Mouse (Mus musculus) left cerebral cortex, adult 2 months (tissue): ENCODE results near the gene Srrd. TPM values are rescaled to one million over a fixed set of nuclear protein-coding genes. Genes with fewer than 3 reads are reported as not detected.

Experiments used
- DNase-seq, 2 experiments: peaks; one replicate each; pipeline ENCODE4 v3.0.0; 2021 to 2022; ENCODE audit warnings: low spot score in 2 of 2, mixed read lengths in 1 of 2; ENCODE audit errors: extremely low spot score in 1 of 2
- H3K27ac ChIP-seq: fragments of 200-600 bp; 2 replicates; pipeline ENCODE4 v1.8.1; 2022
- H3K4me3 ChIP-seq: fragments of 200-600 bp; 2 replicates; pipeline ENCODE4 v1.8.1; 2022
- CTCF ChIP-seq: fragments of 200-600 bp; IDR thresholded peaks from 2 replicates; pipeline ENCODE4 v1.8.1; 2022; ENCODE audit warnings: antibody characterized with exemption, mild to moderate bottlenecking, moderate library complexity
- intact Hi-C: fragments of 180-260 bp; cut with DNase I; formaldehyde crosslinking; loops from one replicate; pipeline ENCODE4 v1.15.1; 2025
- total RNA-seq, 2 experiments: library from RNA; stranded (reverse); gene quantifications; 2 replicates each; pipeline ENCODE4 v1.2.3; 2021

Gene Srrd
- total RNA-seq, 2 experiments from 2014 or later: 23.1 to 29.9 TPM

GRCm38 (mm10) chr5:112302310-112302709 is 40.5 kb downstream of the Srrd start:
- no peak overlapping the region for H3K4me3 ChIP-seq
- DNase-seq: no peak
- intact Hi-C loops: no loop called here
- no peak for TF ChIP-seq CTCF
- no peak overlapping the region for H3K27ac ChIP-seq

DNA sequence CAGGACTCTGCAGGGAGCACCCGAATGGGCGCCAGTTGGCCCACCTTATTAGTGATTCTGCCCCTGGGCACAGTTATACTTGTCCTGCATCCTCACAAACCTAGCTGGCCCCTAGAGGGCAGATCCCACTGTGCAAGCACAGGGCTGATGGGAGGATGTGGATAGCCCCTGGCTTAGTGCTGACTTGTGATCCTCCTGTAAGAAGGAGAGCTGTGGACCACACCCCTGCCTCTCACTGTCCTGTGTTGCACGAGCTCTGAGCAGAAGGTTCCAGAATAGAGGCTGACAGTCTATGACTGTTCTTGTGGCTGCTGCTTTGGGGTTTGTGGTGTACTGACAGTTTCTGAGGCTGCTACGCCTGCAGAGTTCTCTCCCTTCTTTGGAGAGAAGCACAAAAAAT is 41.1 kb downstream of the Srrd start:
- Histone ChIP-seq H3K4me3 (no peak overlapping the region), H3K27ac (no peak overlapping the region)
- no peak for DNase-seq
- TF ChIP-seq CTCF: peak; percentile 8
- intact Hi-C loops: no loop called here

- Histone ChIP-seq H3K4me3 (no peak overlapping the region), H3K27ac (no peak overlapping the region)
- intact Hi-C loops: no loop called here
- no peak for TF ChIP-seq CTCF
- DNase-seq: no peak
Observed at GRCm38 (mm10) chr5:112300721-112301308, 42.0 kb downstream of the Srrd start.

DNA sequence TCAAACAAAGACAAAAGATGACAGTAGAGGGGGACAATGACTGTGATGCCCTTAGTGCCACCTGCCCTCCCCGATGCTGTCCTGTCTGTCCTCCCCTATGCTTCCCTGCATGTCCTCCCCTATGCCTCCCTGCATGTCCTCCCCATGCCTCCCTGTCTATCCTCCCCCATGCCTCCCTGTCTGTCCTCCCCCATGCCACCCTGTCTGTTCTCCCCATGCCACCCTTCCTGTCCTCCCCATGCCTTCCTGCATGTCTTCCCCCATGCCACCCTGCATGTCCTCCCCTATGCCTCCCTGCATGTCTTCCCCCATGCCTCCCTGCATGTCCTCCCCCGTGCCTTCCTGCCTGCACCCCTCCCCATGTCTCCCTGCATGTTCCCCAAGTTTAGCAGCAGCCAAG is 42.7 kb downstream of the Srrd start:
- intact Hi-C loops: no loop called here
- H3K4me3 ChIP-seq: no peak overlapping the region
- H3K27ac ChIP-seq: no peak overlapping the region
- no peak for DNase-seq
- no peak for TF ChIP-seq CTCF

- DNase-seq: no peak
- no peak for TF ChIP-seq CTCF
- H3K27ac ChIP-seq: no peak overlapping the region
- H3K4me3 ChIP-seq: no peak overlapping the region
- intact Hi-C loops: no loop called here
Observed at GRCm38 (mm10) chr5:112299399-112299798, 43.4 kb downstream of the Srrd start.

- TF ChIP-seq CTCF: no peak
- Histone ChIP-seq H3K4me3 (no peak overlapping the region), H3K27ac (peak overlapping the region; percentile 3; the same call in 1 of the 2 replicates)
- no peak for DNase-seq
- intact Hi-C loops: no loop called here
Observed at GRCm38 (mm10) chr5:112298226-112298988, 44.4 kb downstream of the Srrd start.

DNA sequence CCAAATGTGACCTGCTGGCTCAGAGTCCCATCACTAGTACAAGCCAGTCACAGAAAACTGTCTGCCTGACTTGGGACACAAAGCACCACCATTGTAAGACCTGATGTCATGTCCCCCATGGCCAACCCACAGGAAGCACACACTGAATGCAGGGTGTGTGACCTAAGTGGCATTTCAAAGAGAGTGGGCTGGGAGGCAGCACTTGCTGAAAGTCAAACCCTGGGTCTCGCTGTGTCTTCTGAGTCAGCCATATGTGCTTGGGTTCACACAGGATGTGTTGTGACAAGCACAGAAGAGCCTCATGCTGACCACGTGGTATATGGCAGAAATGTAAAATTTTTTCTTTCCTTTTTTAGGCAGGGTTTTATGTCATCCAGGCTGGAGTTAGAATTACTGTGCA is 45.6 kb downstream of the Srrd start:
- no peak for DNase-seq
- peak overlapping the region; percentile 32 for H3K27ac ChIP-seq
- no peak overlapping the region for H3K4me3 ChIP-seq
- intact Hi-C loops: no loop called here
- no peak for TF ChIP-seq CTCF

DNA sequence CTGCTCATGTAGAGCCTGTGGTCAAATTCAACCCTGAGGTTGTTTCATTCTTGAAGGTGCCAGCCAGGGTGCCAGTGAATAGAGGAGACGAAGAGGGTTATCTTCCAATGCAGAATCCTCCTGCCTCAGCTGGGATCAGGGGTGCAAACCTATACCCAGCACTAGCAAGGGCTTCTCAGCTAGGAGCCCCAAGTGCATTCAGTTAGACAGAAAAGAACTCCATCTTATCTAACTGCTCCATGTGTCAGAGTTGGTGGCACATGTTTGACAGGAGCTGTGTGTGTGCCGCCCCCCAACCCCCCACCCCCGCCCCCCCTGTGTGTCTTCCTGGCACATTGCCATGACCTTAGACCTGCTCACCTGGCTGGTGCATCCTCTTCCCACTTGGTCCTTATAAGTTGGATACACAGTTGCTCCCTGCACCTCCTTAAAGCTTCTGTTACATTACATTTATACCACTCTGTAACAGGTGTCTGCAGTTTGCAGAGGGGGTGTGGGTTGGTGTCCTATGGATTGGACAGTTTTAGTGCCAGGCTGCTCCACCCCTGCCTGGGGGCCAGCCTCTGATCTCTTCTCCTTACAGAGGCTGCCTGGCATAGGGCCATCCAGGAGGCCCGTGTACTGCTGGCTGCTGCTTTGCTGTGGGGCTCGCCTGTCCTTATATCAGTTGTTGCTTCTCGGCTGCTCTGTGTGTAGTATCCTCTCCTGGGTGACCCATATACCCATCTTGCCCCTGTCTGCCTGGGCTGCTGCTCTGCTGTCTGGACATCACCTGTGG is 46.2 kb downstream of the Srrd start:
- TF ChIP-seq CTCF: no peak
- intact Hi-C loops: no loop called here
- Histone ChIP-seq H3K4me3 (no peak overlapping the region), H3K27ac (peak overlapping the region; percentile 32; the same call in 1 of the 2 replicates)
- DNase-seq: no peak

DNA sequence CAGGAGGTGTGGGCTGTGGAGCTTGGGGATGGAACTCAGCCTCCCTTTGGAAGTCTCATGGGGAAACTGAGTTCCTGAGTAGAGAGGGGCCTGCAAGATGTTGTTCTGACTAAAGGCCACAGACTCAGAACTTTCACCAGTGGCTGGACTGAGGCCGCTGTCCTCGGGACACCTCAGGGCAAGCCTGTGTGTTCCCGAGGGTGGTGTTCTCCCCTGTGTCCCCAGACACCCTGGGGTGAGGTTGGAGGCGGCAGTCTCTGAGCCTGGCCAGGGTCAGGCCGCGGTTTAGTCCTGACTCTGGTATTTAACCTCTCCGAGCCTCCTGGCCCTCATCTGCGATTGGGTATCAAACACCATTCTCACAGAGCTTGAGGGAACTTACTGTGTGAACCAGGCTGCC is 47.3 kb downstream of the Srrd start:
- Histone ChIP-seq H3K27ac (no peak overlapping the region), H3K4me3 (no peak overlapping the region)
- intact Hi-C loops: no loop called here
- DNase-seq: no peak
- no peak for TF ChIP-seq CTCF

- no peak for DNase-seq
- intact Hi-C loops: no loop called here
- no peak for TF ChIP-seq CTCF
- no peak overlapping the region for H3K27ac ChIP-seq
- H3K4me3 ChIP-seq: no peak overlapping the region
Observed at GRCm38 (mm10) chr5:112295162-112295561, 47.7 kb downstream of the Srrd start.

DNA sequence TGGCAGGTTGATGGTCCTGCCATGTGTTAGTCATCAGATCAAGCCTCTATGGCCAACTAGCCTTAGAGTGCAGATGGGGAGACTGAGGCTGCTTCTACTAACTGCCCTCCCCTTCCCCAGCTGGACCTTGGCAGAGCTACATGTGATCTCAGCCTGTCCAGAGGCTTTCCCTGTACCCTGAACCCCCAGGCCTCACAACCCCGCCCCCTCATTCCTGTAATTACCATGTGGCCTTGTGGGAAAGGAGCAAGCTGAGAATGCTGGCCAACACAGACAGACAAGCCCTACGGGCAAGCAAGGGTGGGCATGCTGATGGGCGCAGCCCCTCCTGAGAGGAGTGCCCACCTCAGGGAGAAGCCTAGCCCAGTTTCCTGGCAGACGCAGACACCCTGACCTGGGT is 48.1 kb downstream of the Srrd start:
- H3K4me3 ChIP-seq: no peak overlapping the region
- H3K27ac ChIP-seq: no peak overlapping the region
- no peak for DNase-seq
- intact Hi-C loops: no loop called here
- no peak for TF ChIP-seq CTCF

GRCm38 (mm10) chr5:112293800-112294199 is 49.0 kb downstream of the Srrd start:
- intact Hi-C loops: no loop called here
- Histone ChIP-seq H3K4me3 (no peak overlapping the region), H3K27ac (no peak overlapping the region)
- TF ChIP-seq CTCF: no peak
- no peak for DNase-seq
